ENCODE assay signal across 21 mouse cellular contexts in genomic region chr2:80707429-80707828, GRCm38 (mm10).
DNase-seq lines count a peak whose midpoint lies in the region; ATAC-seq and TF ChIP-seq lines count a peak whose summit lies in the region.
"Had no signal": no experiment of that assay in that cellular context is flagged by ENCODE, and none has a peak within 500 bp of the region (broad histone marks: within the 10 kb centered on the region; RNA-seq: fewer than 3 reads in every experiment).

No protein-coding gene starts in this region.

- 0 out of 2 replicates have a peak, but pooled peaks have one; percentile 45 for ATAC-seq in hindbrain, embryonic 11.5 days (ENCODE audit: low FRiP score)
- no peak for ATAC-seq in hindbrain, embryonic 16.5 days
- ATAC-seq: hindbrain, postnatal 0 days had no signal

- no peak for TF ChIP-seq POLR2A in lung, adult 2 months (IDR thresholded peaks at IDR 0.05; ENCODE audit: borderline replicate concordance, extremely low read depth, low read depth, low read length)
- TF ChIP-seq POLR2A in MEL (IDR thresholded peaks at IDR 0.05; ENCODE audit: control insufficient read depth in 1 of 2, insufficient read depth in 1 of 2, low read depth in 1 of 2, low read length in 2 of 2, poor library complexity in 1 of 2), result no peak

- H3K4me2 ChIP-seq in hindbrain, embryonic 11.5 days (replicated peaks; ENCODE audit: low read depth, low read length), result no peak overlapping the region
- no peak overlapping the region for H3K4me2 ChIP-seq in hindbrain, embryonic 16.5 days (ENCODE audit: low read length)
- H3K4me2 ChIP-seq: embryonic facial prominence, embryonic 13.5 days; liver, embryonic 13.5 days; neural tube, embryonic 15.5 days had no signal

- no peak overlapping the region for H3K9ac ChIP-seq in hindbrain, embryonic 11.5 days (ENCODE audit: low read depth, low read length)
- H3K9ac ChIP-seq in hindbrain, embryonic 16.5 days (ENCODE audit: low read depth, low read length), result no peak overlapping the region
- H3K9ac ChIP-seq in MEL (ENCODE audit: control insufficient read depth, low read depth, low read length, poor library complexity, severe bottlenecking), result no peak overlapping the region
- H3K9ac ChIP-seq: embryonic facial prominence, embryonic 13.5 days; liver, embryonic 13.5 days; neural tube, embryonic 15.5 days had no signal

- 0 out of 2 replicates have a peak, but pooled peaks have one; percentile 4 for TF ChIP-seq CTCF in lung, adult 2 months (IDR thresholded peaks at IDR 0.05; ENCODE audit: insufficient read depth, low read length)
- peak in 2 of 3 experiments; percentile 24 to 51; a peak in 3 of 6 replicates for TF ChIP-seq CTCF in MEL (IDR thresholded peaks at IDR 0.05 in 2 of 3, conservative IDR thresholded peaks at IDR 0.05 in 1 of 3; ENCODE audit: control insufficient read depth in 1 of 3, insufficient read depth in 1 of 3, low read depth in 2 of 3, low read length in 3 of 3, poor library complexity in 1 of 3, severe bottlenecking in 1 of 3)

- no peaks in the 10 kb centered on the region for H3K36me3 ChIP-seq in hindbrain, embryonic 11.5 days (ENCODE audit: control insufficient read depth, insufficient read depth, low read length)
- no peaks in the 10 kb centered on the region for H3K36me3 ChIP-seq in hindbrain, embryonic 16.5 days (ENCODE audit: control insufficient read depth, insufficient read depth, low read length)
- no peaks in the 10 kb centered on the region for H3K36me3 ChIP-seq in MEL (ENCODE audit: control insufficient read depth in 1 of 2, insufficient read depth in 2 of 2, low read length in 2 of 2)
- H3K36me3 ChIP-seq: embryonic facial prominence, embryonic 13.5 days; heart, embryonic 10.5 days; limb, embryonic 10.5 days; liver, embryonic 13.5 days; midbrain, embryonic 10.5 days; neural tube, embryonic 15.5 days had no signal

- no peak overlapping the region for H3K27ac ChIP-seq in hindbrain, embryonic 11.5 days (ENCODE audit: low read depth, low read length)
- H3K27ac ChIP-seq in hindbrain, embryonic 16.5 days (ENCODE audit: low read depth, low read length), result no peak overlapping the region
- H3K27ac ChIP-seq in MEL (ENCODE audit: control insufficient read depth, low read depth, low read length), result no peak overlapping the region
- H3K27ac ChIP-seq: embryonic facial prominence, embryonic 13.5 days; heart, embryonic 10.5 days; hindbrain, postnatal 0 days; limb, embryonic 10.5 days; liver, embryonic 13.5 days; midbrain, embryonic 10.5 days; neural tube, embryonic 15.5 days had no signal

- no peaks in the 10 kb centered on the region for H3K27me3 ChIP-seq in hindbrain, embryonic 11.5 days (ENCODE audit: control insufficient read depth, insufficient read depth, low read length)
- H3K27me3 ChIP-seq in hindbrain, embryonic 16.5 days (replicated peaks; ENCODE audit: control insufficient read depth, insufficient read depth, low read length), result no peaks in the 10 kb centered on the region
- H3K27me3 ChIP-seq in MEL (ENCODE audit: control insufficient read depth in 1 of 2, insufficient read depth in 2 of 2, low read length in 2 of 2), result peaks cover 1 to 3% of the 10 kb centered on the region in 2 experiments; a peak in 3 of 4 replicates
- H3K27me3 ChIP-seq: embryonic facial prominence, embryonic 13.5 days; liver, embryonic 13.5 days; neural tube, embryonic 15.5 days had no signal

- H3K4me3 ChIP-seq in hindbrain, embryonic 11.5 days (ENCODE audit: low read depth, low read length), result no peak overlapping the region
- no peak overlapping the region for H3K4me3 ChIP-seq in hindbrain, embryonic 16.5 days (ENCODE audit: low read length)
- no peak overlapping the region for H3K4me3 ChIP-seq in lung, adult 2 months (replicated peaks; ENCODE audit: extremely low read depth, low read depth, low read length)
- H3K4me3 ChIP-seq in MEL (ENCODE audit: control insufficient read depth in 1 of 2, insufficient read depth in 1 of 2, low read depth in 2 of 2, low read length in 2 of 2), result no peak overlapping the region
- H3K4me3 ChIP-seq: embryonic facial prominence, embryonic 13.5 days; heart, embryonic 10.5 days; limb, embryonic 10.5 days; liver, embryonic 13.5 days; midbrain, embryonic 10.5 days; neural tube, embryonic 15.5 days had no signal

- H3K79me2 ChIP-seq in MEL (ENCODE audit: control insufficient read depth, insufficient read depth, low read length, poor library complexity), result no peaks in the 10 kb centered on the region

- no peak for DNase-seq in hindbrain, embryonic 11.5 days (ENCODE audit: low spot score)
- DNase-seq in lung, adult 2 months, result no peak
- no peak for DNase-seq in lung, postnatal 4 days
- no peak for DNase-seq in MEL (ENCODE audit: low read depth, low spot score)
- DNase-seq in adrenal gland, adult 18-20 months (ENCODE audit: low spot score in 2 of 2), result no peak
- no peak for DNase-seq in frontal cortex, postnatal 25 days (ENCODE audit: low spot score in 2 of 2)
- DNase-seq: adrenal gland, postnatal 36 days; cerebellum, adult 8-10 months; gastrocnemius, postnatal 14 days; heart, postnatal 14 days; liver, embryonic 13.5 days; lung, postnatal 14 days; right cerebral cortex, postnatal 4 days; thymus, postnatal 4 days had no signal

- WGBS in hindbrain, embryonic 11.5 days, result 94% methylated on average over 1 of the region's 1 CpGs
- WGBS in hindbrain, embryonic 16.5 days, result 89% methylated on average over 1 of the region's 1 CpGs
- 59% methylated on average over 1 of the region's 1 CpGs for WGBS in lung, adult 2 months

- H3K9me3 ChIP-seq in hindbrain, embryonic 11.5 days (ENCODE audit: control insufficient read depth, low read length), result no peaks in the 10 kb centered on the region
- no peaks in the 10 kb centered on the region for H3K9me3 ChIP-seq in hindbrain, embryonic 16.5 days (ENCODE audit: control insufficient read depth, low read length)
- no peaks in the 10 kb centered on the region for H3K9me3 ChIP-seq in MEL (replicated peaks; ENCODE audit: insufficient read depth, low read length)
- H3K9me3 ChIP-seq: embryonic facial prominence, embryonic 13.5 days; heart, embryonic 10.5 days; limb, embryonic 10.5 days; liver, embryonic 13.5 days; midbrain, embryonic 10.5 days; neural tube, embryonic 15.5 days had no signal

- no peaks in the 10 kb centered on the region for H3K4me1 ChIP-seq in hindbrain, embryonic 11.5 days (replicated peaks; ENCODE audit: control insufficient read depth, insufficient read depth, low read length)
- H3K4me1 ChIP-seq in hindbrain, embryonic 16.5 days (ENCODE audit: control insufficient read depth, insufficient read depth, low read depth, low read length), result no peaks in the 10 kb centered on the region
- no peaks in the 10 kb centered on the region for H3K4me1 ChIP-seq in lung, adult 2 months (ENCODE audit: control insufficient read depth, insufficient read depth, low read length)
- no peaks in the 10 kb centered on the region for H3K4me1 ChIP-seq in MEL (ENCODE audit: control insufficient read depth in 1 of 2, insufficient read depth in 2 of 2, low read length in 2 of 2)
- H3K4me1 ChIP-seq: embryonic facial prominence, embryonic 13.5 days; heart, embryonic 10.5 days; liver, embryonic 13.5 days; midbrain, embryonic 10.5 days; neural tube, embryonic 15.5 days had no signal

- peak; percentile 12 for TF ChIP-seq RAD21 in MEL (IDR thresholded peaks at IDR 0.05; ENCODE audit: low read depth, low read length)

- no peak for TF ChIP-seq EP300 in MEL (IDR thresholded peaks at IDR 0.05; ENCODE audit: low read depth in 1 of 2, low read length in 2 of 2)

TF ChIP-seq in MEL, 35 proteins besides CTCF, POLR2A, EP300 and RAD21:
- no peak for TF ChIP-seq TAL1 (IDR thresholded peaks at IDR 0.05; ENCODE audit: low read length)
- TF ChIP-seq GABPA (IDR thresholded peaks at IDR 0.05; ENCODE audit: low read depth, low read length), result no peak
- 0 out of 2 replicates have a peak, but pooled peaks have one; percentile 9 for TF ChIP-seq SMC3 (IDR thresholded peaks at IDR 0.05; ENCODE audit: low read depth, low read length)
- no peak for TF ChIP-seq MAZ (IDR thresholded peaks at IDR 0.05; ENCODE audit: low read depth, low read length)
